Mouse (Mus musculus) liver, adult 2 months (tissue): ENCODE results near the gene Sos2. TPM values are rescaled to one million over a fixed set of nuclear protein-coding genes. Genes with fewer than 3 reads are reported as not detected.

Experiments
- DNase-seq: peaks from one replicate; pipeline ENCODE4 v3.0.0-alpha.2; 2011; ENCODE audit warnings: low read depth, low spot score; ENCODE audit errors: extremely low read depth
- H3K27ac ChIP-seq: fragments of 200-500 bp; replicated peaks from 2 replicates; pipeline ENCODE4 v1.5.1; 2012; ENCODE audit warnings: low read depth, mild to moderate bottlenecking, control low read depth, inconsistent platforms, low read length; ENCODE audit not compliant: insufficient read depth
- H3K27me3 ChIP-seq: fragments of 200-500 bp; 2 replicates; pipeline ENCODE4 v1.6.1; 2012; ENCODE audit warnings: mild to moderate bottlenecking, moderate library complexity, low read length, inconsistent platforms; ENCODE audit not compliant: control insufficient read depth, insufficient read depth
- H3K36me3 ChIP-seq: fragments of 200-500 bp; 2 replicates; pipeline ENCODE4 v1.6.1; 2012; ENCODE audit warnings: low read length, inconsistent platforms; ENCODE audit not compliant: control insufficient read depth, insufficient read depth
- H3K4me1 ChIP-seq: fragments of 200-500 bp; 2 replicates; pipeline ENCODE4 v1.6.1; 2011; ENCODE audit warnings: low read length; ENCODE audit not compliant: control insufficient read depth, insufficient read depth
- H3K4me3 ChIP-seq: fragments of 200-500 bp; 2 replicates; pipeline ENCODE4 v1.5.1; 2011; ENCODE audit warnings: low read depth, mild to moderate bottlenecking, control low read depth, low read length, moderate library complexity; ENCODE audit not compliant: insufficient read depth
- H3K79me2 ChIP-seq: fragments of 200-500 bp; 2 replicates; pipeline ENCODE4 v1.6.1; 2012; ENCODE audit warnings: inconsistent platforms, mild to moderate bottlenecking, low read length, moderate library complexity; ENCODE audit not compliant: control insufficient read depth, insufficient read depth
- H3K9ac ChIP-seq: fragments of 200-500 bp; 2 replicates; pipeline ENCODE4 v1.6.1; 2012; ENCODE audit warnings: low read depth, mild to moderate bottlenecking, control low read depth, inconsistent platforms, low read length
- CTCF ChIP-seq: fragments of 200-500 bp; IDR thresholded peaks from 2 replicates; pipeline ENCODE4 v1.5.1; 2011; ENCODE audit warnings: low read depth, low read length, control low read depth
- POLR2A ChIP-seq: fragments of 200-500 bp; IDR thresholded peaks from 2 replicates; pipeline ENCODE4 v1.6.1; 2011; ENCODE audit warnings: low read length, control low read depth; ENCODE audit not compliant: insufficient read depth; ENCODE audit errors: extremely low read depth
- WGBS: fragments of 180-500 bp; shearing (Covaris S2); methylation state at CpG from one replicate; pipeline ENCODE4 v1.1.7; 2018; 5-methylcytosine and 5-hydroxymethylcytosine counted together
- polyA plus RNA-seq: library from polyadenylated mRNA; depleted of rRNA; stranded (reverse); fragments of >200 nt; gene quantifications from 2 replicates; pipeline ENCODE4 v1.2.3, GENCODE M21; 2012
- total RNA-seq: library from RNA; depleted of rRNA; stranded (reverse); fragments of >200 nt; gene quantifications from 2 replicates; pipeline ENCODE4 v1.2.3, GENCODE M21; 2014

Gene Sos2
- total and polyA plus RNA-seq, 2 experiments: 7.3 to 11.1 TPM

DNA sequence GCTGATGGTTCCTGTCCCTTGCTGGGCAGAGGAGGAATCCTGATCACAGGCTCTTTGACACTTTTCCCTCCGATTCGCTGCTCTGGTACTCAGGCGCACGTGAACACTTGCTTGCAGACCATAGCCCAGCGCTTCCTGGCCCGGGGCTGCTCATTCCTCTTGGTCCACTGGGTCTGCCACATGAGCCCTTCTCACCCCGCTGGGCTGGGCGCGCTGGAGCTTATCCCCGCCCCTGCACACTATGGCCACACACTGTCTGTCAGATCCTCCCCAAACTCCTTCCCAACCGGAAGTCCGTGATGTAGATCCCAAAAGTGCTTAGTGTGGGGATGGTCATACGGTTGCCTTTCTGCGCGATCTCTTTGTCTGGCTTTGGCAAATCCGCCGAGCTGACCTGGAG lies 11.8 kb upstream of the Sos2 start:
- Histone ChIP-seq H3K9ac (no peak overlapping the region), H3K4me3 (no peak overlapping the region), H3K27me3 (no peaks in the 10 kb centered on the region), H3K36me3 (peaks cover 22% of the 10 kb centered on the region), H3K4me1 (peaks cover 3% of the 10 kb centered on the region; the same call in 1 of the 2 replicates), H3K79me2 (no peaks in the 10 kb centered on the region), H3K27ac (no peak overlapping the region)
- TF ChIP-seq CTCF (no peak), POLR2A (no peak)
- DNase-seq: no peak
- 95% methylated on average over 17 of the region's 17 CpGs for WGBS

DNA sequence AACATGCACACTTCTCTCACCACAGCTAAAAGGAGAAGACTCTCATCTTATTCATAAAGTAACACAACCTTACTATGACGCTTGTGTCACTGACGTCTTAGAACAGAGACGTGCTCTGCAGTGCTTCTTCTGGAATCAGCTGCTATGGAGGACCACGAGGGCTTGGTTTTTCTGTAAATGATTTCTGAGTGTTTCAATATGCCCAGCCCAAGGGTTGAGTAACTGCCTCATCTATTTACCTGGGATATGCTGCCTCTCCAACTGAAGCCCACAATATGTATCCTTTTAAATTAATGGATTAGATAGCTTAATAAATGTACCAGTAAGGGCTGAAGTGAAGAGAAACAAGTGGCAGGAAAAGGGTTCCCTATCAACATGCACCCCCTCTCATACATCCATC lies 9.1 kb upstream of the Sos2 start:
- no peak overlapping the region for H3K4me3 ChIP-seq
- H3K27me3 ChIP-seq: no peaks in the 10 kb centered on the region
- TF ChIP-seq CTCF (no peak), POLR2A (no peak)
- H3K79me2 ChIP-seq: no peaks in the 10 kb centered on the region
- no peaks in the 10 kb centered on the region for H3K4me1 ChIP-seq
- 66% methylated on average over 4 of the region's 4 CpGs for WGBS
- DNase-seq: no peak
- peaks cover 16% of the 10 kb centered on the region for H3K36me3 ChIP-seq
- H3K9ac ChIP-seq: no peak overlapping the region
- no peak overlapping the region for H3K27ac ChIP-seq

DNA sequence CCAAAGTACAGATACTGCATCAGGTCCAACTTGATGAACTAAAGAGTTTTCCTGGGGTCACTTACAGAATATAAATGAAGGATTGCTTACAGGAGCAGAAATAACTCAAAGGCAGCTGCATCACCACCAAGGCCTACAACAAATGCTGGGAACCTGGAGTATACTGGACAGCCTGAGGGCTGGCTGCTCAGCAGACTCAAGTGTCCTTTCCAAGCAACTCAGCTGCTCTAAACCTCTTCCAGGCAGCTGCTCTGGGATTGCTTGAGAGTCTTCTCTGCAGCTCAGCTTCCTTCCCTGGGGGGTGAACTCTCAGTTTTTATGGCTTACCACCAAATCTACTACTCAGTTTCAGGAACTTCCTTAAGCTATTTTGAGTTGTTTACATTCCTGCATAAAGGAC lies 7.4 kb upstream of the Sos2 start:
- no peak for DNase-seq
- H3K27me3 ChIP-seq: no peaks in the 10 kb centered on the region
- no peak overlapping the region for H3K9ac ChIP-seq
- no peaks in the 10 kb centered on the region for H3K79me2 ChIP-seq
- no peak for TF ChIP-seq POLR2A
- TF ChIP-seq CTCF: no peak
- no peaks in the 10 kb centered on the region for H3K4me1 ChIP-seq
- peaks cover 13% of the 10 kb centered on the region for H3K36me3 ChIP-seq
- H3K27ac ChIP-seq: no peak overlapping the region
- no peak overlapping the region for H3K4me3 ChIP-seq

DNA sequence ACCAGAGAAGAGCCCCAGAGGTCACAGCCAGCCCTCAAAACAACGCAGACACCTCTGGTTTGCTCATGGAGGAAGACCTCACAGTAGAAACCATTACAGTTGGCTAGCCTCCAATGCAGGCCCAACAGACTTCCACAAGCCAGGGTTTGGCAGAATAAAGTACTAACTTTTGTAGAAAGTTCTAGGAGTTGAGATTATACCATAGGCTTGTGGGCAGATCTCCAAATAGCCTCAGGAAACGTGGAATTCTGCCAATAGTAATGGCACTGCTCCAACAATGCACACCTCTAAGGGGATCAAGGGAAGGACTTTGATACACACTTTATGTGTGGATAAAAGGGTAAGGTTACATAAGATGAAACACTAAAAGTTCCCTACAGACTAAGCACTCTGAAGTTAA lies 6.7 kb upstream of the Sos2 start:
- no peak overlapping the region for H3K9ac ChIP-seq
- H3K4me1 ChIP-seq: no peaks in the 10 kb centered on the region
- H3K4me3 ChIP-seq: no peak overlapping the region
- H3K27ac ChIP-seq: no peak overlapping the region
- H3K36me3 ChIP-seq: peaks cover 11% of the 10 kb centered on the region
- TF ChIP-seq CTCF (no peak), POLR2A (no peak)
- WGBS: 14% methylated on average over 2 of the region's 2 CpGs
- no peaks in the 10 kb centered on the region for H3K27me3 ChIP-seq
- no peaks in the 10 kb centered on the region for H3K79me2 ChIP-seq
- DNase-seq: no peak

DNA sequence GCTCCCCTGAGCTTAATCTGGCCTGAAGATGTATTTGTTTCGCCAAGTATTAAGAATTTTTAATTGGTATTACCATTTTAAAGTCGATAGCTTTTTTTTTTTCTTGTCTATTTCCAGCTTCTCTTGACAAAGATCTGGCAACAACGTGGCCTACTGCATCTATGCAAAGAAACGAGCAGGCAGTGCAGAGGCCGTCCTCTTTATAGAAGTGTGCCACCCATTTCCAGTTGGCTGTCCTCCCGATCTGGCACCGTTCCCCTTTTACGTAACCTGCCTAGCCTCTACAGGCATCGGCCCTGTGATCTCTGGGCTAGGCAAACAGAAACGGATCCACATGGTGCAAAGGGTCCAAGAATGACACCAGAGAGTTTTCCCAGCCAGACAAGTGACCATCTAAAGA lies 1.9 kb upstream of the Sos2 start:
- no peak overlapping the region for H3K9ac ChIP-seq

DNA sequence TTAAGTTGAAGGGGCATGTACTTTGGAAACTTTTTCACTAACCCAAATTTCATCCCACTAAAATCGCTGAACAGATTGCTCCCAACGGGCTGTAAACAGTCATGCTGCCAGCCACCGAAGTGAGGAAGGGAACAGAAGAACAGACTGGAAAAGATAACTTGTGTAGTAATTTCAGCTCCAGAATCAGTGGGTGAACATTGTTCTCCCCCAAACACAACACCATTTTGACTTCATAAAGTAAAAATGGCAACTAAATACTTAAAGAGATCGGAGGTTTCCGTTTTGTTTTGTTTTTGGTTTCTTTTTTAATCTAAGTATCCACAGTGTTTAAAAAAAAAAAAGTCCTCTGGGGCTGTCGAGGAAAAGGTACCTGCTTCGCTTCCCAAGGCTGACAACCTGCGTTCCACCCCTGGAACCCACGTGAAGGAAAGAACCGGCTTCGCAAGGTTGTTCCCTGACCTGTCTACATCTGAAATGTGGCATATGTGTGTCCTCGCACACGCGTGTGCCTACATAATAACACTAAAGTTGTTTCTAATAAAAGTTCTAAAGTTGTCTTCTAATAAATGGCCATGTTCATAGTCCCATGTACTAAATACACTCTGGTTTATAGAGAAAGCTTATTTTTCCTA lies 1.3 kb upstream of the Sos2 start:
- peaks cover 14% of the 10 kb centered on the region for H3K79me2 ChIP-seq
- no peak overlapping the region for H3K9ac ChIP-seq
- TF ChIP-seq POLR2A (no peak), CTCF (no peak)
- peak overlapping the region; percentile 37; the same call in 1 of the 2 replicates for H3K27ac ChIP-seq
- peak overlapping the region; percentile 16; the same call in 1 of the 2 replicates for H3K4me3 ChIP-seq
- peak; percentile 53 for DNase-seq
- 20% methylated on average over 14 of the region's 14 CpGs for WGBS
- H3K27me3 ChIP-seq: no peaks in the 10 kb centered on the region
- H3K4me1 ChIP-seq: peaks cover 17% of the 10 kb centered on the region
- no peaks in the 10 kb centered on the region for H3K36me3 ChIP-seq

More for the DNA sequence above, 1.9 kb upstream of the Sos2 start:
- H3K27me3 ChIP-seq: no peaks in the 10 kb centered on the region
- no peak overlapping the region for H3K4me3 ChIP-seq
- no peaks in the 10 kb centered on the region for H3K36me3 ChIP-seq
- peaks cover 11% of the 10 kb centered on the region for H3K79me2 ChIP-seq
- no peak for TF ChIP-seq POLR2A
- TF ChIP-seq CTCF: no peak
- no peak overlapping the region for H3K27ac ChIP-seq
- peaks cover 14% of the 10 kb centered on the region for H3K4me1 ChIP-seq
- peak; percentile 98 for DNase-seq
- 4% methylated on average over 10 of the region's 10 CpGs for WGBS
